Mouse (Mus musculus) testis, adult 2 months (tissue): ENCODE measurements around the gene Sdhaf3.

Experiments used
- CTCF ChIP-seq: fragments of 200-500 bp; IDR thresholded peaks from 2 replicates; pipeline ENCODE4 v1.5.1; 2012; ENCODE audit warnings: low read depth, mild to moderate bottlenecking, inconsistent platforms, low read length, moderate library complexity; ENCODE audit not compliant: control insufficient read depth, insufficient read depth, insufficient replicate concordance
- POLR2A ChIP-seq: fragments of 200-500 bp; IDR thresholded peaks from 2 replicates; pipeline ENCODE4 v1.6.1; 2012; ENCODE audit warnings: low read depth, mild to moderate bottlenecking, inconsistent platforms, low read length, moderate library complexity; ENCODE audit not compliant: control insufficient read depth

- TF ChIP-seq CTCF: no peak
- TF ChIP-seq POLR2A: no peak
Measured at GRCm38 (mm10) chr6:6909586-6909985, 46.2 kb upstream of the Sdhaf3 start.
